Mouse (Mus musculus): ENCODE results near the gene Crisp1.

Crisp1 gene

DNA sequence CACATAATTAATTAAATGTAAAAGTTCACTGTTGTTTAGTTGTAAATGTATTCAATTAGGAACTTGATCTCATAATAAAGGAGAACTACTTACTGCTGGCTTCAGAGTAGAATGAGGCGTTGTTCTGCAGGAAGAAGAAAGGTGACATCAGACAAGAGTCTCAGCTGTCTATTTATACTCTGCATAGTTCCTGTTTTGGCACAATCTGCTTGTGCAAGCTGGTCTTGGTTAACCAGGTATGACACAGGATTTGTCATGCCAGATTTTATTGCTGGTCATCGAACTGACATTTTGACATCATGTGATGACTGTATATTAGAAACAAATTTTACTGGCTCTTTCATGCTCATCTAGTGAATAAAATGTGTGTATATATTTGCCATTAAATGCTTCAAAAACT lies at the start of gene Crisp1:
TSS of gene Crisp1 (minus strand) at position 146 of the 400 bp plus-strand sequence.
- no peak for DNase-seq (ENCODE audit: low read depth, low spot score)

DNA sequence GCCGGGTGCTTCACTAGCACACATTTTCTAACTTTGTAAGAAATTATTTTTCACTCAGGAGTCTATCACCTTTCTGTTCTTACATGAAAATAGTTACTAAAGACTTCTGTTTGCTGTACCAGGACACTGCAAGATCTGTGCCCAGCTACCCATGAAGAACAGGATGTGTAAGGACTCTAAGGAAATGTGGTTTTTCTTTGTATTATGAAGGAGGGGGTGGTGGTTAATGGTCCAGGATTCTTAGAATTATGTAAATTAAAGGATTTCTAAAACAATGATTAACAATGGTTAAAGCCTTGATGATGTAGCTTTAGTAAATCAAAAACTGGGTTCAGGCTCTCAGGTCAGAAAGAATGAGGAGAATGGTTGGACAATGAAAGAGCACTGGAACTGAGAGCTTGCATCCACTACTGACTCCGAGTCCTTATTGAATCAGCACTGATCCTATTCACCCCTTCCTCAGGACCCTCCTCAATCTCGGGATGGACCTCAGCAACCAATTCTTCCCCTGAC lies 23.5 kb upstream of the Crisp1 start:
- DNase-seq (ENCODE audit: low read depth, low spot score): no peak

GRCm38 (mm10) chr17:40285435-40285834 lies 33.6 kb downstream of the Crisp1 start:
- peak; percentile 1 for DNase-seq (ENCODE audit: low read depth, low spot score)

GRCm38 (mm10) chr17:40275519-40275918 lies 43.5 kb downstream of the Crisp1 start:
- no peak for DNase-seq (ENCODE audit: low read depth, low spot score)

GRCm38 (mm10) chr17:40274906-40275470 lies 44.0 kb downstream of the Crisp1 start:
- DNase-seq (ENCODE audit: low read depth, low spot score): peak; percentile 3

GRCm38 (mm10) chr17:40252487-40252886 lies 66.5 kb downstream of the Crisp1 start:
- no peak for DNase-seq (ENCODE audit: low read depth, low spot score)

Data from brain, adult 2 months (tissue).